Mouse (Mus musculus) right cerebral cortex, postnatal 14 days (tissue): ENCODE measurements around the gene Hnrnpul2.
A peak's percentile ranks its signal among the peaks of the same experiment; 100 is the strongest.

Experiments used
- DNase-seq: peaks from one replicate; pipeline ENCODE4 v3.0.0; 2022

Hnrnpul2 gene

GRCm38 (mm10) chr19:8819596-8820423, at the start of gene Hnrnpul2:
Gene Hnrnpul2 (plus strand): TSS chr19:8820010.
- DNase-seq: peak; percentile 98

- peak; percentile 80 for DNase-seq
Observed at GRCm38 (mm10) chr19:8770567-8771270, 49.1 kb upstream of the Hnrnpul2 start, which contains the start of gene Tmem223. Gene Tmem223 (plus strand): TSS chr19:8770996.

- DNase-seq: no peak
Observed at GRCm38 (mm10) chr19:8772996-8773395, 46.8 kb upstream of the Hnrnpul2 start.

- no peak for DNase-seq
Observed at GRCm38 (mm10) chr19:8773409-8773808, 46.4 kb upstream of the Hnrnpul2 start.

GRCm38 (mm10) chr19:8774086-8774835, 45.5 kb upstream of the Hnrnpul2 start, which contains the start of gene Tmem179b:
Gene Tmem179b (minus strand): TSS chr19:8774467.
- DNase-seq: peak; percentile 95

- DNase-seq: no peak
Observed at GRCm38 (mm10) chr19:8774951-8775421, 44.8 kb upstream of the Hnrnpul2 start.

- DNase-seq: peak; percentile 88
Observed at GRCm38 (mm10) chr19:8786008-8786781, 33.6 kb upstream of the Hnrnpul2 start, which contains the start of gene Taf6l. Gene Taf6l (minus strand): TSS chr19:8786417.

GRCm38 (mm10) chr19:8788521-8788920, 31.3 kb upstream of the Hnrnpul2 start:
- no peak for DNase-seq

- DNase-seq: no peak
Observed at GRCm38 (mm10) chr19:8789171-8789570, 30.6 kb upstream of the Hnrnpul2 start.

- DNase-seq: no peak
Observed at GRCm38 (mm10) chr19:8790171-8790570, 29.6 kb upstream of the Hnrnpul2 start.

- DNase-seq: peak; percentile 85
Observed at GRCm38 (mm10) chr19:8798264-8798946, 21.4 kb upstream of the Hnrnpul2 start, which contains the start of gene Polr2g. Gene Polr2g (minus strand): TSS chr19:8798577.

GRCm38 (mm10) chr19:8798947-8799315, 20.9 kb upstream of the Hnrnpul2 start:
- no peak for DNase-seq

- DNase-seq: peak; percentile 86
Observed at GRCm38 (mm10) chr19:8802130-8802821, 17.5 kb upstream of the Hnrnpul2 start, which contains the start of gene Zbtb3. Gene Zbtb3 (plus strand): TSS chr19:8802555.

- no peak for DNase-seq
Observed at GRCm38 (mm10) chr19:8803204-8803780, 16.5 kb upstream of the Hnrnpul2 start.

- DNase-seq: no peak
Observed at GRCm38 (mm10) chr19:8803879-8804660, 15.7 kb upstream of the Hnrnpul2 start.

GRCm38 (mm10) chr19:8806810-8807209, 13.0 kb upstream of the Hnrnpul2 start:
- DNase-seq: no peak

- no peak for DNase-seq
Observed at GRCm38 (mm10) chr19:8815812-8816211, 4.0 kb upstream of the Hnrnpul2 start.

- DNase-seq: no peak
Observed at GRCm38 (mm10) chr19:8817001-8817400, 2.8 kb upstream of the Hnrnpul2 start.

GRCm38 (mm10) chr19:8818301-8818798, 1.5 kb upstream of the Hnrnpul2 start:
- DNase-seq: no peak
